Mouse (Mus musculus) small intestine, adult 2 months (tissue): ENCODE data around the gene Foxo3.

Experiments
- CTCF ChIP-seq: fragments of 200-500 bp; IDR thresholded peaks from 2 replicates; pipeline ENCODE4 v1.5.1; 2012; ENCODE audit warnings: low read depth, mild to moderate bottlenecking, control low read depth, inconsistent platforms, low read length, moderate library complexity, mixed read lengths; ENCODE audit not compliant: insufficient replicate concordance, insufficient read length; ENCODE audit errors: extremely low read depth
- POLR2A ChIP-seq: fragments of 200-500 bp; IDR thresholded peaks from 2 replicates; pipeline ENCODE4 v1.6.1; 2012; ENCODE audit warnings: low read depth, mild to moderate bottlenecking, control low read depth, inconsistent platforms, low read length, moderate library complexity

DNA sequence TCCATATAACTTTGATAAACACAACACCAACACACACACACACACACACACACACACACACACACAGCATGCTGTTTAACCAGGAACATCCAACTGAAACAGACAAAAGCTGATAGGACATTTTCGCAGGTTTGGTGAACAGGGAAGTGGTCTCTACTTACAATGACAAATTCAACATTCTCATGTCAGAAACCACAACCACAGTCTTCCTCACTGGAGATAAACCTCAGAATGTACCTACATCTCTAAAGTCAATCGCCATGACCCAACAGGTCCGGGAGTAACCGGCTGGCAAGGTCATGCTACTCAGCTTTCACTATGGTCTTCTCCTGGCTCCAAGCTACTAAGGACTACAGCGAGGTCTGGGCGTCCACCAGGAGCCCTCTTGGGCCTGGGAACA lies 81.8 kb downstream of the Foxo3 start:
- TF ChIP-seq POLR2A (no peak), CTCF (no peak)
